Mouse (Mus musculus): ENCODE measurements around the gene Ehbp1.
A peak's percentile ranks its signal among the peaks of the same experiment; 100 is the strongest.

Ehbp1 gene

DNA sequence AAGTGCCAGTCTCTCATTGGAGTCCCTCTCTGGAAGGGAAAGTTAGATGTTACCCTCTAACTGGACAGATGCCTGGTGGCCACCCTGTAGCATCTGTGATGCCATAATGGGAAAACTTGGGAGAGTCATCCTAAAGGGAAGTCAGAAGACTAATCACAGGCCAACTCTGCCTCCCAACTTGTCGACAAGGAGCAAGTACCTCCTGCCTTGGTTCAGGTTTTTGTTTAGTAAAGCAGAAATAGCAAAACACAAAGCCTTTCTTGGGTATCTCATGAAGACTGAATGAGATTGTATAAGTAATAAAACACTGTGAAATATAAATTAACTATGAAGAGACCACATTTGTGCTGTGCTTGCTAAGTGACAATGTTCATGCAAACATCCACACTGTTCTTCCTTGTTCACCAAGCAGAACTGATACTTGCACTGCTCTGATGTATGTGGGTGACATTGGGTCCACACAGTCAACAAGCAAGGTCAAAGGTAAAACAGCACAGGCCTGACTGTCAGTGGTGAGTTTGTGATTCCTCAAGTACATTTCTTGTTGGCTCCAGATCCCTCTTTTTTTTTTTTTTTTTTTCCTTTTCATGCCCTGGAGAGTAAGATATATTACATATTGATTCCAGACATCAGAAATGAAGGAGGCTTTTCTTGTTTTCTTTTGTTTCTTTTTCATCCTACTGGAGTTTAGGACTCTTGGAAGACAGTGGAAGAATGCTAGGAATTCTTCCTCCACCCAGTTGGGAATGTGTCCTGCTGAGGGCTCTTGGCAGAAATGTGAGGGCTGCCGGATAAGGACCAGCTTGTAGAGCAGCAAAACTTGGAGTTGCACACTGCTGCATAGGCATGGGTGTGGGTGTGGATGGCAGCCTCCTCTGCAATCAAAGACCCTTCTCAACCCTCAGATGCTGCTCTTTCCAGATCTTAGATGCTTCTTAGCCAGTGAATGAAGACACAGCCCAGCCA lies at the start of gene Ehbp1:
Gene Ehbp1, minus strand, starts transcription at position 51 of the 966 bp plus-strand sequence.
- no peak for DNase-seq

DNA sequence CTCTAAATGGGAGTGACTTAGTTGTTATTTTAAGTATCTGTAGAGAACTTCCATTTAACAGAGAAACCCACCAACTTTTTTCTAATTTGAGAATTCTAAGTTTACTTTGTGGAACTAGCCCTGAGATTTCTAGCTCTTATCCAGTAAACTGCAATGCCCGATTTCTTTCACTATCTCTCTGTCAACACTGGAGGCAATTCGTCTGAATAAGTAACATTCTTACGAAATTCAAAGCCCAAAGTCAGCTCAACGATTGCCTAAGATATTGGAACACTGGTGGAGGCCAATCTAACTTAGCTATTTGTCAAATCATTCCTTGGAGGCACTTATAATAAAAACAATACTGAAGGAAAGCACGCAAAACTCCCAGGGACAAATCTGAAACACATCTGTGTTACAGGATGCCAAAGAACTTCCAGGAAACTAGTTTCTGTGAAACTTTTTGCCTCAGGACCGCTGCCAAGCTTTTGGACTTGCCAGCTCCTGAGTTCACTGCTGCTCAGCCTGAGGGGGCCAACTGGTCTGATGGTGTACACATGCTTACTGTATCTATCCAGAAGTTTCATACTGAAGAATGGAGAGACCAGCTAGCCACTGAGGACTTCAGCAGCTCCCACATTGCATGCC lies 45.5 kb upstream of the Ehbp1 start:
- DNase-seq, result peak in 1 of 2 experiments; percentile 4

DNA sequence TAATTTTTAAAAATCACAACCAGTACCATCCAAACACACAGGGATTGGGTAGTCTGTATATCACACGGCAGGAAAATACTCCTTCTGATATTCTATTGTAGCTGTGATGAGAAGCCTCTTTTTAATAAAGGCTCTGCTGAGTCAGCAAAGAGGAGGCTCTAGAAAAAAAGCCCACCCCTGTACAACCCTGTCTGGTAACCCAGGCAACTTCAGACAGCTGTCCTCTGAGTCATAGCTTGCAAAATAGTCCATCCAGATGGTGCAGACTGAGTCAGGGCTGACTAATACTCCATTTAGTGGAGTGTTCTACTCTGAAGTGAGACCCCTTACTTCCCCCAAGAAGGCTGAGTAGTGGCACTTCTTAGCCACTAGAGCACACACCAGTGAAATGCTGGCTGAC lies 41.4 kb upstream of the Ehbp1 start:
- no peak for DNase-seq

DNA sequence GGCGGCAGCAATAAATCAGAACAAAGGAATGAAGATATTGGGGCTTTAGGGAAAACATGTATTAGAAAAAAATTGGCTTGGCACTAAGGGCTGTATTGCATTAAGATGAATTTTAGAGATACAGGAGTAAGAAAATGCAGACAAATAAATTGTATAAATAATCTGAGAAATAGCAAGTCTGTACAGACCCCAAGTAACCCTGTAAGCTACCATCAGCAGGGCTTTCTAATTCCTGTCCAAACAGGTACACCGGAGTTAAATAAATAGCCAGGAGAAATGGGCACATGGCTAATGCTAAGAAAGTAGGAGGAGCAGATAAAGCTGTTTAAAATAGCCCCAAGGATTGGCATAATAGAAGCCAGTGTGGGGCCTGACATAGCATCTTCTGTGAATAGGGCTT lies 32.7 kb upstream of the Ehbp1 start:
- no peak for DNase-seq

DNA sequence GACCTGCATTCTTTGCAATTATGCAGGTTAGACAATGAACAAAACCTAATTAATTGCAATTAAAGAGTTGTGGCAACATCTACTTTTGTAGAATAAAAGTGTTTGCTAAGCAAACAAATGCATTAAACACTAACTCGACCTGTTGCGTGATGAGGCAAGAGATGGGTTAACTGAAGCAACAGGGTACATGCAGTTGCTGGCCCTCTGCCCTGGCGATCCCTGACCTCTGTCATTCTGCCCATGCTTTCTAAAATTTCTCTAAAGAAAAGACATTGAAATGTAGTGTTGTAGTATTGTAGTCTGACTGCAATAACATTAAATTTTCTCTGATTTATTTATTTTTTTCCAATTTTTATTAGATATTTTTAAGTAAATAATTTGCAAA lies 31.2 kb upstream of the Ehbp1 start:
- no peak for DNase-seq

DNA sequence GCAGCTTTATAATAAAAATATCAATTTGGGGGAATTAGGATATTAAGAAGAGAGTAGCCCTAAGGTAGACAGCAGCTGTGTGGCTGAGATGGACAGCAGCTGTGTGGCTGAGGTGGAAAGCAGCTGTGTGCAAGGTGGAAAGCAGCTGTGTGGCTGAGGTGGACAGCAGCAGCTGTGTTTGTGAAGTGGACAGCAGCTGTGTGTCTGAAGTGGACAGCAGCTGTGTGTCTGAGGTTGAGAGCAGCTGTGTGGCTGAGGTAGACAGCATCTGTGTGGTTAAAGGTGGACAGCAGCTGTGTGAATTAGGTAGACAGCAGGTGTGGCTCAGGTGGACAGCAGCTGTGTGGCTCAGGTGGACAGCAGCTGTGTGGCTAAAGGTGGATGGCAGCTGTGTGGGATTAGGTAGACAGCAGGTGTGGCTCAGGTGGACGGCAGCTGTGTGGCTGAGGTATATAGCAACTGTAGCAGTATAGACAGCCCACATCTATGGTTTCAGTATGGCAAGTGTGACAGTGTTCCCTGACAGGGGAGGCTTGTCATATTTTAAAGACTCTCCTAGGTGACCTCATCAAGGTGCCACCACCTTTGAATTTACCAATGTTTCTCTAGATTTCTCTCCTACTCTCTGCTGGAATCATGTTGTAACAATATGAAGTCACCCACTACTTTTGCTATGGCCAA lies 30.7 kb upstream of the Ehbp1 start:
- DNase-seq, result no peak

DNA sequence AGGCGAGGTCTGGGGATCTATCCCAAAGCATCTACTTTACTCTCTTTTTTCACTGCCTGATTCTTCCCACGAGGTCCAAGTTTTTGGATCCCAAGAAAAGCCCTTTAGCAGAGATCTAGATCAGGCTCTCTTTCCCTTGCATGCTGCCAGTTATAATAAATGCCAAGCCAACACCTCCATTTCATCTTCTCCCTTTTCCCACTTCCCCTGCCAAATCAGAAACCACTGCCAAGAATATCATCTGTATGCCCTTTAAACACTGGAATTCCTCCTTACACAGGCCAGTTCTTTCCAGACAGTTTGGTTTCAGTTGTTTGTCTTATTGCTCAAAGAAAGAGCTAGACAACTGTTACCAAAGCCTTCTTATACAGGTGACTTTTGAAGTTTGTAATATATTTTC lies 27.7 kb upstream of the Ehbp1 start:
- DNase-seq, result no peak

DNA sequence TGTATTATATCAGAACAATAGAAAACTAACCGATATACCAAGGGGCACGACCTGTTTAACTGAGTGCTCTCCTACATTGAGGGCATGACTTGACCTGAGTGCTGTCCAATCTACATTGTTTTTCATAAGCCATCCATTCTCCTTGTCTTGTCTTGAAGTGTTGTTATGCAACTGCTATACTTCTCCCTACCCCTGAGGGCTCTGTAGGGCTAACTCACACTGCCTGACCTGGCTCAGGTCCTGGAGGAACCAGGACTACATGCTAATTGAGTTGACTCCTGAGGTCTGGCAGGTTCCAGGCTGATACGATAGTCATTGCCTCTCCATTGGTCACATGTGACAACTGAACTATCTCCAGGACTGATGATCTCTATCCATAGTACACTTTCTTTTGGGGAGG lies 26.5 kb upstream of the Ehbp1 start:
- DNase-seq, result no peak

DNA sequence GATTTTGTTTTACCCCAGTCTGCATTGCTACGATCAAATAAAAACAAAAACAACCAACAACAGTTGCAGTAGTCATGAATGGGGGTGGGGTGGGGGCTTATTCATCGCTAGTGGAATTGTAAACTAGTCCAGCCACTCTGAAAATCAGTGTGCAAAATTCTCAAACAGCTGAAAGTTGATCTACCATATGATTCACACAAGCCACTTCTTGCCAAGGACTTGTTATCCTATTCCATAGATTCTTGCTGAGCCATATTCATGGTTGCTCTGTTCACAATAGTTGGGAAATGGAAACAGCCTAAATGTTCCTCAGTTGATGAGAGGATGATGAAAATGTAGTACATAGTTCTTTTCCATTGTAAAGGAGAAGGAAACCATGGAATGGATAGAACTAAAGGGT lies 24.4 kb upstream of the Ehbp1 start:
- DNase-seq, result no peak

DNA sequence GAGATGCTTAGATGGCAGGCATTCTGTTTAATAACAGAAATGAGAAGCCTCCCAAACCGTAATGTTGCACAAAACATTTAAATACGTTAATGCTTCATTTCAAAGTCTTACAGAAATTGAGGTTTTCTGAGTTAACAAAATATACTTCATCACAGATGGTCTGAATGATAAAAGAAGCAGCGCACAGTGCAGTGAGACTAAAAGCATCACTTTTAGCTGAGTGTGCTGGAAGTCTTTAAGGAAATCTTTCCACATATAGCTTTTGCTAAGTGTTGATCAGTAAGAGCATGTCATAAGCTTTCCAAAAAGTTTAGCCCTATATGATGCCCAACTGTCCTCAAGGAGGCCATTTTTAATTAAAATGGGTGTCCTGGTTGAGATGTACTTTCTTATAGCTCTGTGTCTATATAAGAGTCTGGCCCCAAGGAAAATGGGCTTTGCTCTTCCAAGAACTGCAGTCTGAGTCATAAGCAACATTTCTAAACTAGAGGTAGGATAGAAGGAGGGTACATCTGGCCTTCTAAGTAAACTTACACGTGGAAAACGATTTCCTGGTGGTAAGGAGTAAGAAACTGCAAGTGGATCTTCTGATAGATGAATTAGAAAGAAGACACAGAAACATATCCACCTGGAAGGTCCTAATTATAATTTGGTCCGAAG lies 12.0 kb upstream of the Ehbp1 start:
- DNase-seq, result no peak

DNA sequence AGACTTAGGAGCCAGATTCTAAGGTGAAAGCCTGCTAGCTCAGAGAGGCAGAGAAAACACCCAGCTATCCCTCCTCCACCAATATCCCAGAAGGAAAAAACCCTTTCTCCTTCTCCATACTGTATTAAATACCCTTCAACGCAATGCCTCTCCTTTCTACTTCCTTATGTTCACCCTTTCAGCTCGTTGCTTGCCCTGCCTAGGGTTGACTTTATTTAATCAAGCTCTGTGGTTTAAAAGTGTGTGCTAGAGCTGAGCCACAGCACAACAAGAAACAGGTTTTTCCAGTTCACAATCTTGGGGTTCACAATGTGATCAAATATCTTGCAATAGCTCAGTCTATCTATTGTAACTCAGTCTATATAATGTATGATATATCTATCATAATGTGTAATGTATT lies 7.9 kb upstream of the Ehbp1 start:
- DNase-seq, result no peak

DNA sequence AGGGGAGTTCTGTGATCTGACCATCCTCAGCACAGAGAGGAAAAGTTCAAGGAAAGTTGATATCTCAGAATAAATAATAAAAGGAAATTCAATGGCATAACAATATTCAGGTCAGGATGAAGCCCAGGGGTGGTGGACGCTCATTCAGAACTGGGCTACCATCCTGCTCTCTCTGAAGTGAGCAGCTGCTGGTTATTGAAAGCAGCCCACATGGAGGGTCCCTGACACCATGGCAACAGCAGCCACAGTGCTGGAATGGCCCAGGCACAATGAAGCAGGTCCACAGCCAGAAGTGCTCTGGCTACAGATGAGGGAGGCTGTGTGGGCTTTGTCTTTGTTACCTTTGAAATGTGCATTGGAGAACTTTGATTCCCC lies 6.4 kb upstream of the Ehbp1 start:
- DNase-seq, result no peak

DNA sequence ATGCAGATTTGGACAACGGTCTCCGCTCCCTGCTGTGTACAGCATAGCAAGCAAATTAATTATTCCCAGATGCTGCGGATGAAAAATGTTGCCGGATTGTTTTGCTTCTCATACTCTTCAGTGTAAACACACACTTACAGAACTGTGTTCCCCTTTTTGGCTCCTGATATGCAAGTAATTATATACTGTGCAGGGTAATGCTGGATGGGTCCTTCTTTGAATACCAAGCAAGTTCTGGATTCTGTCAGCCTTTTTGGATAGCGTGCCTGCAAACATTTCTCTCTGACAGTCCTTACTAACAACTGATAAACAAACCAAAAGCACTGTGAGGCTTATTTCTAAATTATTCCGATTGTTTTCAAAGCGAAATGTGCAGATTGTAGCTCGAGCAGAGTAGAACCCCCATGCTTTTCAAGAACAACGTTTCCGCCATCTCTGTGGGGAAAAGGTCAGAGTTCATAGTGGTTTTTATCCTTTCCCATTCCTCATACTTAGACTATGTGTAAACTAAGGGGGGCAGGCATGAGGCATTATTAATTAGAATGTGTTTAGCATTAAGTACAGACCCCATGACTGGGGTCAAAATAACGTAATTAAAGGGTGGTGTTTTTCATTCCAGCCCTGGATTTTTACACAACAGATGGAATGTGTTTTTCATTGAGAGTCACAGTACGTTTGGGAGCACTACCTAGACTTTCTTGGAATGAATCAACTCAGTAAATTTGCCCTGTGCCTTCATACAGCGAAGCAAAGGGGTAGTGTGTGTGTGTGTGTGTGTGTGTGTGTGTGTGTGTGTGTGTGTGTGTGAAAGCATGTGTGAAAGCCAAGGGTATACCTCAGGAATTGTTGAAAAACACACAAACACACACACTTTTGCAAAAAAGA lies 5.8 kb upstream of the Ehbp1 start:
- no peak for DNase-seq

DNA sequence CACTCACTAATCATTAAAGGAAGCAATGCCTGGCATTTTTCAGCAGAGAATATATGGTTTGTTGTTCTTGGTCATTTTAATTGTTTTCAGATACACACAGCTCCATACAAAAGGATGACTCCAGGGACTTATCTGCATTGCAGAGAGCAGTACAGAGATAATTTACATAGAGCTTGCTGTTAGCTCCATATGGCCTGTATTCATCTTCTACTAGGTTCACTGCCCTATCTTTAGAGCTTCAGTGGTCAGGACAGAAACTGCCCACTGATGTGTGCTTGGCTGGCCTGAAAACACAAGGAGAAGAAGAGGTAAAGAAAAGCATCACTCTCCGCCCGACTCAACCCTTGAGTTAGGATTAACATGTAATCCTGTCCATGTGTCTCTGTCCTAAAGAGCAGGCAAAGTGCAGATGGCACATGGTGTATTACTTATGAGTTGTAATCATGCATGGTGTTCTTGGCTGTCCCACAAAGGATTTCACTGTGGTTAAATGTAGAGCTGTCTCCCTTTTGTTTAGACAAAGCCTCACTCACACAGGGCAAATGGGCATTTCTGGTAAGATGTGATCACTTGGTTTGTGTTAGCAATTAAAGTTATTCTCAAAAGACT lies 14.7 kb downstream of the Ehbp1 start:
- DNase-seq, result no peak

DNA sequence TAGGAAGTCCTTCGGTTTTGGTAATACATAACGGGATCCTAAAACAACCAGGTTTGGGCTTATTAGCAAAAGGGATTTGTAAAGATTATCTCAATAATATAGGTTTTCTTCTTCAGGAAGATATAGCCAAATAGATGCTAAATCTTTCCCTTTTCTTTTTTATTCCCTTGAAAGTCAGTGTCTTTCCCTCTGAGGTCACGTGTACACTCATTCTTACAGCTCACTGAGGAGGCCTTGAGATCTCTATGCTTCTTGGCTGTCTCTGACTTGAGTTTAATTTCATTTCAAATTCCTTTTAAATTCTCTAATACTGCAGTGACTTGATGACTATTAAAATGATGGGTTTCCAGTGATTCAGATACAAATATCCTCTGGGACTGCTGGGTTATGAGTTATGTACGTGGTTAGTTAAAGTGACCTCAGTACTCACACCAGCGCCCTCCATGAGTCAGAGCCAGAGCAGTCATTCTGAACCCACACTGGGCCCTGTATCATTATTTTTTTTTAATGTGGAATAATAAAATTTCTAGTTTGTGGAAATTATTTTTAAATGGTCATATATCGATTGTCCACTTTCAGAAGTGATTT lies 24.2 kb downstream of the Ehbp1 start:
- no peak for DNase-seq

DNA sequence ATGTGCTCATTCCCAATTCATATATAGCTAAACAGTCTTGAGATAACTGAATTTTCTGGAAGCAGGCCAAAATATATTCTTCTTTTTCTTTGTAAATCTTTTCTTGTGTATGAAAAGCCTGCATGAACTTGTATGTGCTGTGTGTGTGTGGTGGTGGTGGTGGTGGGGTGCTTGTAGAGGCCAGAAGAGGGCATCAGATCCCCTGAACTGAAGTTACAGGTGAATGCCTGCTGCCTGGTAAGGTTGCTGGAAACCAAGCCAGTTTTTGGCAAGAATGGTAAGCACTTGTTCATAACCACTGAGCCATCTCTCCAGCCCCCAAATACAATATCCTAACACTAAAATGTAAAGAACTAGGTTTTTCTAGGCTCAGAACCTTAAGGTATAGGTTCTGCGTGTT lies 26.3 kb downstream of the Ehbp1 start:
- DNase-seq, result no peak

DNA sequence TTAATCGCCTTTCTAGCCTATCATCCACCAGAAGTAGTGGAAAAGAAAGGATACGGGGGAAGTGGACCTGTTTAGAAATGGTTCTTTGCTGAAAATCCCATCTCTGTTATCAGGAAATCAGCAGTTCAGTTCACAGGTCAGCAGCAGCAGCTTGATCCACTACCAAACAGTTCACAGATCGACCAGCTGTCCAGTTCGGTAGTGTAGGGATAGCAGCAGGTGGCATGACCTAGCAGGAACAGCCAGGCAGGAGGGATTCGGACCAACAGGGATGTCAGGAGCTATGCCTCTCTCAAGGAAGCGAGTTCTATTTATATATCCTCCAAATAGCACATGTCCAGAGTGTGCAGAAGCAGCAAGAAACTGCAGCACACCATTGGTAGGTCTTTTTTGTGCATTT lies 40.9 kb downstream of the Ehbp1 start:
- no peak for DNase-seq

DNA sequence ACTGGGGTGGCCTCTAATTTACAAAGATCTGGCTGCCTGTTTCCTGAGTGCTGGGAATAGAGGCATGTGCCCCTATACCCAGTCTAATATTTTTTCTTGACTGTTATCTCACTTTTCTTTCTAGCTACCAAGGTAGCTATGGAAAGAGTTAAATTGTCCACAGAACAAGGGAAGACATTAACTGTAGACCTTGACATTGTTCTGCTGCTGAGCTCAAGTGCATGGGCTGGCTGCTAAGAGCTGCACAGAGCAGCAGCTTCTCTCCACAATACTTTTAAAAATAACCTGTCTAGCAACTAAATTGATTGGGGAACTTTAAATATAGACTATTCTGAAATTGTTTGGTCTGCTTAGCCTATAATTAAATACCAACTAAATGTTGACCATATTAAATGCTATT lies 52.9 kb downstream of the Ehbp1 start:
- DNase-seq, result no peak

DNA sequence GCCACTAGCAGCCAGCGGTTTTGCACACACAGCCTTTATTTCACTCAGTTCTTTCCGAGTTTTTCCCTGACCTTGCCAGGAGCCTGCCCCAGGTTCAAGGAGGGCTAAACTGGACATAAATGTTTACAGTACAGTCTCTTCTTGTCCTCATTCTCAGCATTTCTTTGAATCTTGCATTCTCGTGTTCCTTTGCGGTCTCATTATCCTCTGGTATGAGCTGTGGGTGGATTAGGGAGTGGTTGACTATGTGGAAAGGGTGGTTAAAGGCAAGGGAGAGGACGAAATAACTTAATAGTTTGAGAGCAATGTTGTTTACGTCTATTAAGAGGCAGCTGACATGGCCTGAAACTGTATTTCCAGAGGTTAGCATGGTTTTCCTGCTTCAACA lies 54.6 kb downstream of the Ehbp1 start:
- DNase-seq, result no peak

DNA sequence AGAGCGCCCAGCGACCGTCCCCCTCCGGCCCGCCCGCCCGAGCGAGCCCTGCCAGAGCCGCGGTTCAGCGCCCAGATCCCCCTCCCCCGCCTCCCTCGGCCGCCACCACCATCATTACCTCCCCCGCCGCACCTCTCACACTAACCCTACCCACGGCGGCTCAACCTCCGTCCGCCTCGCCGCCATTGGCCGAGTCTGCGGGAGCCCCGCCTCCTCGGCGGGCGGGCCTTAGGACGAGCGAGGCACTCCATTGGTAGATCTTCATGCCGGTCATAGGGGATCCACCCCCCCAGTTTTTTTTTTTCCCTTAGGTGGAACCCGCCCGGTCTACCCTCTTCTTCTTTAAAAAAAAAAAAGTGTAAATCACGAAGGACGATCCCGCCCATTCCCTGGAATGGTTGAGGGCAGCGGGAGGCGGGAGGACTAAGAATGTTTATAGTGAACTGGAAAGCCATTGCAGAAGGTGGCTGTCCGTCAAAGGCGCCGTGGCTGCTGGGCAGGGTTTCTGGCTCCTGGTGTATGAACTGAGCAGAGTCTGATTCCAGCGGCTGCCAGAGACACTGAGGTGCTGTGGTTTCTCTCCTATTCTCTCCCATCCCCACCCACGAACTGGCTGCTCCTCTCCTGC lies 55.1 kb downstream of the Ehbp1 start:
- DNase-seq, result peak; percentile 98 to 99

DNA sequence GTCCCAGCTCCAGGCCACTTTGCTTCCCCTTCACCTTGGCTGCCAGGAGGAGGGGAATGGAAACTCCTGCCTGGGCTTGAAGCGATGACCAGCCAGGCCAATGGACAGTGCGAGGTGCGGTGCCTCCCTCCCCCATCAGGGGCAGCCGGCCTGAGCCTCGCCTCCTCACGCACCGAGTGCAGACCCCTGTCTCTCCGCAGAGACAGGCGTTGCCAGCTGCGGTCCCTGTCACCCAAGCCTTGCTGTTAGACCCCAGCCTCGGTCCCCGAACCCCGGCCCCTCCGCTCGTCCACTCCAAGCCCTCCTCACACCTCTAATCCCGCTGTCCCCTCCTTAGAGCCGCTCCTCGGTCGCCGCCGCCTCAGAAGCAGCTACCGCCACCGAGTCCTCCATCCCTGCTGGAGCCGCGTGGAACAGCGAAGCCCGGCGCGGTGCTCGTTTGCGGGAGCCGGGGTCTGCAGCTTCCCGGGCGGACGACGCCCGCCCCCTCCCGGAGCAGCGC lies 55.7 kb downstream of the Ehbp1 start:
- peak; percentile 78 to 81 for DNase-seq

Data from cerebellum, postnatal 14 days (tissue).